Mouse (Mus musculus): ENCODE measurements at regions not wholly inside any gene's neighbourhood (a gene's known extent, or its start where the extent isn't known, plus 50 kb on each side); places are given as distances from the start of the nearest gene placed in this dataset.

DNA sequence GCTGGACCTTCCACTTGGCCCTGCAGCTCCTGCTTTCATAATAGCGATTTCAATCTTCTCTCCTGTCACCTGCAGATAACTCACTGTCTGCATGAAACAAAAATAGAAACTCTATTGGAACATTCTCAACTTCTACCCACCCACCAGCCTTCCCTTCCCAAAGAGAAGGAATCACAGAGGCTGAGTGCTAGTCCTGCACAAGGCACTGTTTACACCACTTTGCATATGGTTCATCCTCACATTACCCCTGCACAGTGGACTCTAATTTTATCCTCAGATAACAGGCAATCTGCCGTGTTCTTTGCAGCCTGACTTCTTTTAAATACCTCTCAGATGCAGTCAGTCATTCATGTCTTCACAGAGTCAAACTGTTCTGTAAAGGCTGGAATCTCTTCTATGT, 83.3 kb upstream of the Bnc1 start:
- Histone ChIP-seq H3K27ac (ENCODE audit: insufficient read depth, low read depth) (no peak overlapping the region), H3K79me2 (replicated peaks; ENCODE audit: control insufficient read depth, extremely low read depth, insufficient read depth, poor library complexity, severe bottlenecking) (no peaks in the 10 kb centered on the region), H3K4me2 (ENCODE audit: insufficient read depth, low read depth, poor library complexity, severe bottlenecking) (no peak overlapping the region), H3K36me3 (replicated peaks in 1 of 2; ENCODE audit: control insufficient read depth in 1 of 2, insufficient read depth in 1 of 2, low read length in 1 of 2) (no peaks in the 10 kb centered on the region), H3K9ac (ENCODE audit: insufficient read depth, low read depth) (no peak overlapping the region), H3K4me3 (replicated peaks in 1 of 3; ENCODE audit: low read depth in 2 of 3, low read length in 2 of 3, poor library complexity in 1 of 3) (no peak overlapping the region), H3K27me3 (replicated peaks) (no peaks in the 10 kb centered on the region), H3K9me3 (replicated peaks; ENCODE audit: low read length) (no peaks in the 10 kb centered on the region), H3K4me1 (ENCODE audit: control insufficient read depth in 1 of 2, insufficient read depth in 2 of 2) (no peaks in the 10 kb centered on the region)
- dilution Hi-C loops (cut with MboI; ENCODE audit: extremely low pct_ligation_motif_present, extremely low pct_unique_long_range_greater_than_20kb, low sequenced_read_pairs) (no loop called here), in situ Hi-C loops (cut with MboI; ENCODE audit: low pct_ligation_motif_present, low pct_unique_long_range_greater_than_20kb, low sequenced_read_pairs) (no loop called here)
- no peak for DNase-seq (ENCODE audit: extremely low read depth)
- no peak for TF ChIP-seq CHD2 (IDR thresholded peaks at IDR 0.05; ENCODE audit: low read length)
- TF ChIP-seq SIN3A (IDR thresholded peaks at IDR 0.05; ENCODE audit: low read length), result no peak
- no peak for TF ChIP-seq ETS1 (conservative IDR thresholded peaks at IDR 0.05; ENCODE audit: low read depth, low read length)
- no peak for TF ChIP-seq ZMIZ1 (IDR thresholded peaks at IDR 0.05; ENCODE audit: low read depth, low read length)
- TF ChIP-seq GABPA (IDR thresholded peaks at IDR 0.05; ENCODE audit: insufficient replicate concordance, low read depth, low read length), result no peak
- no peak for TF ChIP-seq HCFC1 (IDR thresholded peaks at IDR 0.05; ENCODE audit: low read depth, low read length)
- no peak for TF ChIP-seq TCF12 (IDR thresholded peaks at IDR 0.05; ENCODE audit: low read depth, low read length)
- no peak for TF ChIP-seq TBP (conservative IDR thresholded peaks at IDR 0.05; ENCODE audit: low read depth, low read length)
- no peak for TF ChIP-seq BHLHE40 (IDR thresholded peaks at IDR 0.05; ENCODE audit: low read depth, low read length)
- no peak for TF ChIP-seq CHD1 (IDR thresholded peaks at IDR 0.05; ENCODE audit: low read depth, low read length)
- TF ChIP-seq MYC (IDR thresholded peaks at IDR 0.05; ENCODE audit: low read depth, low read length), result no peak
- TF ChIP-seq PAX5 (IDR thresholded peaks at IDR 0.05; ENCODE audit: low read length), result no peak
- TF ChIP-seq ZC3H11A (IDR thresholded peaks at IDR 0.05; ENCODE audit: low read depth, low read length), result no peak
- TF ChIP-seq POLR2A (IDR thresholded peaks at IDR 0.05; ENCODE audit: low read depth, low read length), result no peak
- no peak for TF ChIP-seq JUN (IDR thresholded peaks at IDR 0.05; ENCODE audit: insufficient read depth, low read depth, low read length)
- TF ChIP-seq USF1 (IDR thresholded peaks at IDR 0.05; ENCODE audit: low read depth, low read length), result no peak
- TF ChIP-seq E2F4 (IDR thresholded peaks at IDR 0.05; ENCODE audit: insufficient replicate concordance, low read depth, low read length), result no peak
- TF ChIP-seq USF2 (conservative IDR thresholded peaks at IDR 0.05; ENCODE audit: low read depth, low read length), result no peak
- TF ChIP-seq JUND (conservative IDR thresholded peaks at IDR 0.05; ENCODE audit: low read depth, low read length), result no peak
- TF ChIP-seq MAX (IDR thresholded peaks at IDR 0.05; ENCODE audit: low read length), result no peak

DNA sequence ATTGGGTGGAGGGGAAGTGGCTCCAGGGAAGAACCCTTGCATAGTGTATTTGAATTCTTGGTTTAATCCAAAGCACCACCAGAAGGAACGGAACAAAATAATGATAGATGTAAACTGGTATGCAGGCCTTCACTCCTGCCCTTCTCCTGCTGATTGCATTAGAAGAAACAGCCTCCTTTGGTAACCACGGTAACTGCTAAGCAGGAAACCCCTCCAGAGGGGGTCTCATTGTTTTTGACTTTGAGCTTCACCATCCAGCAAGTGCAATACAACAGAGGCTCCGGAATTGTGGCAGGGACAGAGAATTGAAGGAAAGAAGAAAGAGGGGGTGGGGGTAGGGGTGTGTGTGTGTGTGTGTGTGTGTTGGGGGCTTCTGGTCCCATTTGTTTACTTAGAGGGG, 89.8 kb upstream of the Bnc1 start:
- no peak for TF ChIP-seq ZC3H11A (IDR thresholded peaks at IDR 0.05; ENCODE audit: low read depth, low read length)
- TF ChIP-seq E2F4 (IDR thresholded peaks at IDR 0.05; ENCODE audit: insufficient replicate concordance, low read depth, low read length), result no peak
- TF ChIP-seq USF1 (IDR thresholded peaks at IDR 0.05; ENCODE audit: low read depth, low read length), result no peak
- TF ChIP-seq HCFC1 (IDR thresholded peaks at IDR 0.05; ENCODE audit: low read depth, low read length), result no peak
- TF ChIP-seq ZMIZ1 (IDR thresholded peaks at IDR 0.05; ENCODE audit: low read depth, low read length), result no peak
- TF ChIP-seq USF2 (conservative IDR thresholded peaks at IDR 0.05; ENCODE audit: low read depth, low read length), result no peak
- TF ChIP-seq MXI1 (IDR thresholded peaks at IDR 0.05; ENCODE audit: low read depth, low read length), result no peak
- TF ChIP-seq MYC (IDR thresholded peaks at IDR 0.05; ENCODE audit: low read depth, low read length), result no peak
- TF ChIP-seq JUND (conservative IDR thresholded peaks at IDR 0.05; ENCODE audit: low read depth, low read length), result no peak
- no peak for TF ChIP-seq EP300 (IDR thresholded peaks at IDR 0.05; ENCODE audit: low read length)
- no peak for TF ChIP-seq TBP (conservative IDR thresholded peaks at IDR 0.05; ENCODE audit: low read depth, low read length)
- TF ChIP-seq IRF4 (IDR thresholded peaks at IDR 0.05; ENCODE audit: low read depth, low read length), result no peak
- no peak for TF ChIP-seq MAZ (IDR thresholded peaks at IDR 0.05; ENCODE audit: low read depth, low read length)
- TF ChIP-seq SMC3 (IDR thresholded peaks at IDR 0.05; ENCODE audit: low read depth, low read length), result no peak
- no peak for TF ChIP-seq CHD2 (IDR thresholded peaks at IDR 0.05; ENCODE audit: low read length)
- TF ChIP-seq RAD21 (IDR thresholded peaks at IDR 0.05; ENCODE audit: low read depth, low read length), result no peak
- no peak for TF ChIP-seq NRF1 (IDR thresholded peaks at IDR 0.05; ENCODE audit: low read depth, low read length)
- no peak for TF ChIP-seq ETS1 (conservative IDR thresholded peaks at IDR 0.05; ENCODE audit: low read depth, low read length)
- no peak for TF ChIP-seq PAX5 (IDR thresholded peaks at IDR 0.05; ENCODE audit: low read length)
- no peak for TF ChIP-seq ZKSCAN1 (IDR thresholded peaks at IDR 0.05; ENCODE audit: borderline replicate concordance, low read depth, low read length)
- in situ Hi-C loops (cut with MboI; ENCODE audit: low pct_ligation_motif_present, low pct_unique_long_range_greater_than_20kb, low sequenced_read_pairs), result no loop called here
- no peak overlapping the region for H3K9ac ChIP-seq (ENCODE audit: insufficient read depth, low read depth)
- no peak overlapping the region for H3K27ac ChIP-seq (ENCODE audit: insufficient read depth, low read depth)
- DNase-seq (ENCODE audit: extremely low read depth), result no peak
- no peaks in the 10 kb centered on the region for H3K79me2 ChIP-seq (replicated peaks; ENCODE audit: control insufficient read depth, extremely low read depth, insufficient read depth, poor library complexity, severe bottlenecking)
- no peak overlapping the region for H3K4me2 ChIP-seq (ENCODE audit: insufficient read depth, low read depth, poor library complexity, severe bottlenecking)
- H3K9me3 ChIP-seq (replicated peaks; ENCODE audit: low read length), result no peaks in the 10 kb centered on the region
- H3K36me3 ChIP-seq (replicated peaks in 1 of 2; ENCODE audit: control insufficient read depth in 1 of 2, insufficient read depth in 1 of 2, low read length in 1 of 2), result no peaks in the 10 kb centered on the region
- no peak overlapping the region for H3K4me3 ChIP-seq (replicated peaks in 1 of 3; ENCODE audit: low read depth in 2 of 3, low read length in 2 of 3, poor library complexity in 1 of 3)
- dilution Hi-C loops (cut with MboI; ENCODE audit: extremely low pct_ligation_motif_present, extremely low pct_unique_long_range_greater_than_20kb, low sequenced_read_pairs), result no loop called here
- no peaks in the 10 kb centered on the region for H3K4me1 ChIP-seq (ENCODE audit: control insufficient read depth in 1 of 2, insufficient read depth in 2 of 2)
- H3K27me3 ChIP-seq (replicated peaks), result peaks cover 23% of the 10 kb centered on the region
